Mouse (Mus musculus): ENCODE results near the gene Selp. TPM values are rescaled to one million over a fixed set of nuclear protein-coding genes. Genes with fewer than 3 reads are reported as not detected.

Selp gene
- polyA plus RNA-seq, 1 experiment from 2014 or later: not detected

- Histone ChIP-seq H3K4me1 (no peaks in the 10 kb centered on the region), H3K27ac (replicated peaks) (no peak overlapping the region), H3K4me3 (no peak overlapping the region), H3K9me3 (replicated peaks) (no peaks in the 10 kb centered on the region), H3K27me3 (ENCODE audit: low read depth, poor library complexity, severe bottlenecking) (no peaks in the 10 kb centered on the region), H3K36me3 (no peaks in the 10 kb centered on the region)
- DNase-seq (ENCODE audit: low spot score): no peak
- 86% methylated on average over 3 of the region's 3 CpGs for WGBS
Measured at GRCm38 (mm10) chr1:164123836-164124235, 8.8 kb downstream of the Selp start.

GRCm38 (mm10) chr1:164130013-164130412 is 14.9 kb downstream of the Selp start:
- Histone ChIP-seq H3K27me3 (ENCODE audit: low read depth, poor library complexity, severe bottlenecking) (no peaks in the 10 kb centered on the region), H3K27ac (replicated peaks) (no peak overlapping the region), H3K9me3 (replicated peaks) (no peaks in the 10 kb centered on the region), H3K36me3 (no peaks in the 10 kb centered on the region), H3K4me1 (no peaks in the 10 kb centered on the region), H3K4me3 (no peak overlapping the region)
- WGBS: 81% methylated on average over 3 of the region's 3 CpGs
- no peak for DNase-seq (ENCODE audit: low spot score)

GRCm38 (mm10) chr1:164132609-164133008 is 17.5 kb downstream of the Selp start:
- Histone ChIP-seq H3K9me3 (replicated peaks) (no peaks in the 10 kb centered on the region), H3K4me1 (no peaks in the 10 kb centered on the region), H3K27me3 (ENCODE audit: low read depth, poor library complexity, severe bottlenecking) (no peaks in the 10 kb centered on the region), H3K4me3 (no peak overlapping the region), H3K36me3 (no peaks in the 10 kb centered on the region), H3K27ac (replicated peaks) (no peak overlapping the region)
- DNase-seq (ENCODE audit: low spot score): no peak
- 82% methylated on average over 1 of the region's 1 CpGs for WGBS

GRCm38 (mm10) chr1:164134101-164134500 is 19.0 kb downstream of the Selp start:
- Histone ChIP-seq H3K36me3 (no peaks in the 10 kb centered on the region), H3K9me3 (replicated peaks) (no peaks in the 10 kb centered on the region), H3K27ac (replicated peaks) (no peak overlapping the region), H3K4me1 (no peaks in the 10 kb centered on the region), H3K4me3 (no peak overlapping the region), H3K27me3 (ENCODE audit: low read depth, poor library complexity, severe bottlenecking) (no peaks in the 10 kb centered on the region)
- WGBS: 87% methylated on average over 6 of the region's 6 CpGs
- DNase-seq (ENCODE audit: low spot score): no peak

- Histone ChIP-seq H3K36me3 (no peaks in the 10 kb centered on the region), H3K27me3 (ENCODE audit: low read depth, poor library complexity, severe bottlenecking) (no peaks in the 10 kb centered on the region), H3K9me3 (replicated peaks) (no peaks in the 10 kb centered on the region), H3K4me3 (no peak overlapping the region), H3K4me1 (no peaks in the 10 kb centered on the region), H3K27ac (replicated peaks) (no peak overlapping the region)
- WGBS: 78% methylated on average over 5 of the region's 5 CpGs
- DNase-seq (ENCODE audit: low spot score): no peak
Measured at GRCm38 (mm10) chr1:164135360-164135759, 20.3 kb downstream of the Selp start.

GRCm38 (mm10) chr1:164135960-164136359 is 20.9 kb downstream of the Selp start:
- H3K27me3 ChIP-seq (ENCODE audit: low read depth, poor library complexity, severe bottlenecking): no peaks in the 10 kb centered on the region
- H3K27ac ChIP-seq (replicated peaks): no peak overlapping the region
- no peaks in the 10 kb centered on the region for H3K4me1 ChIP-seq
- no peaks in the 10 kb centered on the region for H3K36me3 ChIP-seq
- DNase-seq (ENCODE audit: low spot score): no peak
- no peaks in the 10 kb centered on the region for H3K9me3 ChIP-seq (replicated peaks)
- H3K4me3 ChIP-seq: no peak overlapping the region
- WGBS: 87% methylated on average over 11 of the region's 11 CpGs

- WGBS: 83% methylated on average over 6 of the region's 6 CpGs
- H3K9me3 ChIP-seq (replicated peaks): no peaks in the 10 kb centered on the region
- H3K27me3 ChIP-seq (ENCODE audit: low read depth, poor library complexity, severe bottlenecking): no peaks in the 10 kb centered on the region
- H3K27ac ChIP-seq (replicated peaks): no peak overlapping the region
- H3K4me1 ChIP-seq: no peaks in the 10 kb centered on the region
- no peak for DNase-seq (ENCODE audit: low spot score)
- H3K4me3 ChIP-seq: no peak overlapping the region
- no peaks in the 10 kb centered on the region for H3K36me3 ChIP-seq
Measured at GRCm38 (mm10) chr1:164136636-164137035, 21.6 kb downstream of the Selp start.

- no peak overlapping the region for H3K27ac ChIP-seq (replicated peaks)
- H3K9me3 ChIP-seq (replicated peaks): no peaks in the 10 kb centered on the region
- DNase-seq (ENCODE audit: low spot score): peak; percentile 76
- H3K36me3 ChIP-seq: no peaks in the 10 kb centered on the region
- no peak overlapping the region for H3K4me3 ChIP-seq
- 9% methylated on average over 5 of the region's 5 CpGs for WGBS
- no peaks in the 10 kb centered on the region for H3K27me3 ChIP-seq (ENCODE audit: low read depth, poor library complexity, severe bottlenecking)
- no peaks in the 10 kb centered on the region for H3K4me1 ChIP-seq
Measured at GRCm38 (mm10) chr1:164138365-164139130, 23.5 kb downstream of the Selp start.

- 80% methylated on average over 4 of the region's 4 CpGs for WGBS
- no peak for DNase-seq (ENCODE audit: low spot score)
Measured at GRCm38 (mm10) chr1:164139464-164139863, 24.4 kb downstream of the Selp start.

GRCm38 (mm10) chr1:164149083-164149482 is 34.0 kb downstream of the Selp start:
- no peak overlapping the region for H3K4me3 ChIP-seq
- H3K9me3 ChIP-seq (replicated peaks): no peaks in the 10 kb centered on the region
- H3K27ac ChIP-seq (replicated peaks): no peak overlapping the region
- peaks cover 9% of the 10 kb centered on the region for H3K4me1 ChIP-seq
- no peak for DNase-seq (ENCODE audit: low spot score)
- WGBS: 93% methylated on average over 7 of the region's 7 CpGs
- H3K36me3 ChIP-seq: no peaks in the 10 kb centered on the region
- 0 out of 2 replicates have a peak, but pooled peaks cover 4% of the 10 kb centered on the region for H3K27me3 ChIP-seq (ENCODE audit: low read depth, poor library complexity, severe bottlenecking)

More at GRCm38 (mm10) chr1:164139464-164139863, 24.4 kb downstream of the Selp start:
- H3K27ac ChIP-seq (replicated peaks): no peak overlapping the region
- H3K27me3 ChIP-seq (ENCODE audit: low read depth, poor library complexity, severe bottlenecking): no peaks in the 10 kb centered on the region
- H3K4me3 ChIP-seq: no peak overlapping the region
- H3K36me3 ChIP-seq: no peaks in the 10 kb centered on the region
- no peaks in the 10 kb centered on the region for H3K4me1 ChIP-seq
- H3K9me3 ChIP-seq (replicated peaks): no peaks in the 10 kb centered on the region

GRCm38 (mm10) chr1:164151387-164152088 is 36.5 kb downstream of the Selp start, which contains the start of gene F5:
Gene F5 (plus strand): TSS chr1:164151838.
- H3K27ac ChIP-seq (replicated peaks): 0 out of 2 replicates have a peak within 1 kb of the TSS, but pooled peaks have one; percentile 13
- 13% methylated on average over 16 of the region's 16 CpGs for WGBS
- H3K36me3 ChIP-seq: no peaks in the 10 kb centered on the region
- peaks cover 9% of the 10 kb centered on the region for H3K4me1 ChIP-seq
- H3K9me3 ChIP-seq (replicated peaks): no peaks in the 10 kb centered on the region
- DNase-seq (ENCODE audit: low spot score): peak; percentile 24
- H3K27me3 ChIP-seq (ENCODE audit: low read depth, poor library complexity, severe bottlenecking): 0 out of 2 replicates have a peak, but pooled peaks cover 4% of the 10 kb centered on the region
- H3K4me3 ChIP-seq: peak within 1 kb of the TSS; percentile 29

GRCm38 (mm10) chr1:164152836-164153235 is 37.8 kb downstream of the Selp start:
- no peaks in the 10 kb centered on the region for H3K9me3 ChIP-seq (replicated peaks)
- H3K27me3 ChIP-seq (ENCODE audit: low read depth, poor library complexity, severe bottlenecking): 0 out of 2 replicates have a peak, but pooled peaks cover 4% of the 10 kb centered on the region
- H3K4me3 ChIP-seq: no peak overlapping the region
- WGBS: 93% methylated on average over 5 of the region's 5 CpGs
- no peaks in the 10 kb centered on the region for H3K36me3 ChIP-seq
- DNase-seq (ENCODE audit: low spot score): no peak
- no peak overlapping the region for H3K27ac ChIP-seq (replicated peaks)
- H3K4me1 ChIP-seq: peaks cover 9% of the 10 kb centered on the region

- H3K9me3 ChIP-seq (replicated peaks): no peaks in the 10 kb centered on the region
- H3K4me1 ChIP-seq: peaks cover 9% of the 10 kb centered on the region
- H3K27me3 ChIP-seq (ENCODE audit: low read depth, poor library complexity, severe bottlenecking): 0 out of 2 replicates have a peak, but pooled peaks cover 4% of the 10 kb centered on the region
- no peak for DNase-seq (ENCODE audit: low spot score)
- no peak overlapping the region for H3K27ac ChIP-seq (replicated peaks)
- H3K36me3 ChIP-seq: no peaks in the 10 kb centered on the region
- no peak overlapping the region for H3K4me3 ChIP-seq
- 83% methylated on average over 3 of the region's 3 CpGs for WGBS
Measured at GRCm38 (mm10) chr1:164154983-164155382, 39.9 kb downstream of the Selp start.

Data from midbrain, embryonic 10.5 days (tissue).